Mouse (Mus musculus) bone marrow macrophage, adult 2 months (primary cell): ENCODE data around the gene Eci1.

ENCODE experiments used
- CTCF ChIP-seq: IDR thresholded peaks from 2 replicates; pipeline ENCODE4 v1.5.1; 2012; ENCODE audit warnings: low read depth, mild to moderate bottlenecking, low read length, moderate library complexity
- POLR2A ChIP-seq: IDR thresholded peaks from 2 replicates; pipeline ENCODE4 v1.6.1; 2012; ENCODE audit warnings: mild to moderate bottlenecking, low read depth, low read length, borderline replicate concordance

GRCm38 (mm10) chr17:24391149-24391548 lies 35.3 kb upstream of the Eci1 start:
- TF ChIP-seq POLR2A (no peak), CTCF (peak; percentile 36; the same call in 1 of the 2 replicates)
